Mouse (Mus musculus) adrenal gland, postnatal 14 days (tissue): ENCODE data around the gene Vmn1r236. TPM values are rescaled to one million over a fixed set of nuclear protein-coding genes. Genes with fewer than 3 reads are reported as not detected.

ENCODE experiments used
- DNase-seq: peaks from one replicate; pipeline ENCODE4 v3.0.0; 2021; ENCODE audit warnings: mixed read lengths
- long read RNA-seq, 2 experiments: library from polyadenylated mRNA; stranded (forward); transcript quantifications; one replicate each; pipeline ENCODE4 v2.0.0; 2021
- microRNA-seq, 2 experiments: library from miRNA; unstranded; fragments of <30 nt; microRNA quantifications; one replicate each; pipeline ENCODE4 v1.2.0; 2021
- total RNA-seq: library from RNA; stranded (reverse); gene quantifications from 2 replicates; pipeline ENCODE4 v1.2.3, GENCODE M21; 2021

The Vmn1r236 gene
- total RNA-seq, result not detected in 2 replicates
- long read RNA-seq, experiment 1, result 0 reads
- long read RNA-seq, experiment 2, result 0 reads

DNA sequence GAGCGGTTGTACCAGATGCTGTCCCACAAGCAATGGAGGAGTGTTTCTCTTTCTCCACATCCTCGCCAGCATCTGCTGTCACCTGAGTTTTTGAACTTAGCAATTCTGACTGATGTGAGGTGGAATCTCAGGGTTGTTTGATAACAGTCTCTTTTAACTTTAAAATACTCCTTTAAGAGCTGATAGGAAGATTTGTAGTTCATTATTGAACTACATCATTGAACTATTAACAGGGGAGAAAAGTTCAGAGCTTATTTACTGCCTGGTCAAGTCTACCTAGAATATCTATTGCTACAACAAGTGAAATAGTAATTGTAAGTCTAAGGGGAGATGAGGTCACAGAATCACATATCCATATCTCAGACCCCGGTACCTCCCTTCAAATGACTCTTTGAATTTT is at the start of gene Vmn1r236:
Gene Vmn1r236 (plus strand): TSS at position 301 of the 400 bp plus-strand sequence.
- no peak for DNase-seq

DNA sequence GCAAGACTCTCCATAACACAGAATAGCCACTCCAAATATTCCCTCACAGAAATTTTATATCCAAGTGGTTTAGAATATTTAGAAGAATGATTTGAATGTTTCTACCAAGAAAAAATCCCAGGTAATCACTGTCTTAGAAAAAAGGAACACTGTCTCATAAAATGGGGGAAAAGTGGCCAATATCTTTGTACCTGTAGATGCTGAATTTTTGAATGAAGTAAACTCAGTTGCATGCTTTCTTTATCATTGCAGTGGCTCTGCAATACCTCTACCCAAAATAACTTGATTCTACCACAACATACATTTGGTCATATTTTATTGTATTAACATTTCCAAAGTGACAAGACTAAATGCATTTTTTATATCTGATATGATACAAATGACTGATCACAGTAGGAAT is 26.6 kb upstream of the Vmn1r236 start, which contains the start of gene Vmn1r235:
Gene Vmn1r235 (plus strand): TSS at position 301 of the 400 bp plus-strand sequence.
- no peak for DNase-seq

DNA sequence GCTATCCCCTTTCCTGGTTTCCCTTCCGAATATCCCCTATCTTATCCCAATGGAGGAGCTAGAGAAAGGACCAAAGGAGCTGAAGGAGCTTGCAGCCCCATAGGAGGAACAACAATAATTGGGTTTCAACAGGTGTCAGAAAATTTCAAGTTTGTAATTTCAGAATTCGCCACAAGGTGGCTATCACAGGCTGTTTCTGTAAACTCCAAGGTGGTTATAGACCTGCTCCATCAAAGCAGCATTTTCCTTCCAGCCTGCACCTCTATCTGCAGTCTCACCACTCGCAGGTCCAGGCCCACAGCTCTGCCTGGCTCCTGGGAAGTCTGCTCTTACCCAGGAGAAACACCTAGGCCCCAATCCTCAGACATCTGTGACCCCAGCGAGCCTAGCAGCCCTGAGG is 10.6 kb upstream of the Vmn1r236 start:
- peak; percentile 22 for DNase-seq

DNA sequence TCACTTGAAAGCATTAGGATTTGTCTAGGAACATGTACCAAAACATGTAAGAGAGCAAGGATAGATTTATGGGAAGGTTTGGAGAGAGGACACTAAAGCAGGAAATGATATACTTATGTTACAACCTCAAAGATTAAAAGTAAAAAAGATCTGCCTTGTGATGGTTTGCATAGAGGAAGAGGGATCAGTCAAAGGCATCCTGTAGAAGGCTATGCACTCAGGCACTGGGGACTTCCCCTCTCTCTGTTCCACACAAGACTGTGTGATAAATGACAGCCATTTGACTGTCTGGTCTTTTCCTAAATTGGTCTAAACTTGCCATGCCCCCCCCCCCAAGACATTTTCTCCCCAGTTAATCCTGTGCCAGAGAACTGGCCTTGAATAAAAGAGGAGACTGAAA is 1.7 kb downstream of the Vmn1r236 start:
- no peak for DNase-seq

DNA sequence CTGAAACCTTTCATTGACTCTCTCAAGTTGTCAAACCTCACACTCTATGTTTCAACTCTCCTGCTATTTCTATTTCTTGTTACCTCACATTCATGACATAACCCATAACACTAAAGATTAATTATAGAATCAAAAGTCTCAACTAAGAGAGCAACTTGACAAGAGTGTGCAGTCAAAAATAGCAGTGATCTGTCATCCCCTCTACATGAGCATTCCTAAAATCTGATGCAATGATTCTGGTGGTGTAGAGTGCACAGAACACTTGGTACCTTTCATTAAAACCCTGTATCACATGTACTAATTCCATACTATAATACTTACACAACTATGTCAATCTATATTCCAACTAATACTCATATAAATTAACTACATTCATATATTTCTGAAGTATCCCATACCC is 7.0 kb downstream of the Vmn1r236 start:
- no peak for DNase-seq

DNA sequence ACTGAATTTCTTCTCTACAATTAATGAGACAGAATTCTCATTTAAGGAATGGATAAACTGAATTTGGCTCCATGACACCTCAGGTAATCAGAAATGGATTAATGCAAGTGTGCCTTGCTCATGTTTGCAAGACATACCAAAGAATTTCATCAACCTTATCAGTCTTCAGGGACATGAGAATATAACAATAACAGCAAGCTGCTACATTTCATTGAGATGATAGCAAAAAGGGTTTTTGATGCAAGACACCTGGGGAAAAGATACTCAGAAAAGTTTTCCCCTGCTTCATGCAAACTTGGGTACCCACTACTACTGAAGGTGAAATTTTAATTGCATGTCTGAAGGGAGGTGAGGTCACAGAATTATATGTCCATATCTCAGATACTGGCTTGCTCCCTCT is 28.8 kb downstream of the Vmn1r236 start, which contains the start of gene Vmn1r237:
Gene Vmn1r237 (plus strand): TSS at position 301 of the 400 bp plus-strand sequence.
- DNase-seq, result no peak

Small RNA genes within 50 kb of the gene (microRNA-seq; reads per million reads assigned to microRNA genes)
- gene Gm26384, result 0 reads per million in 2 experiments

Other genes starting within 250 kb of the Vmn1r236 start
- gene Vmn1r234, start 56.9 kb upstream of the Vmn1r236 start, total RNA-seq, result not detected in 2 replicates
- not detected in 2 replicates for gene Vmn1r235, start 26.5 kb upstream of the Vmn1r236 start, total RNA-seq
- not detected in 2 replicates for gene Vmn1r237, start 28.9 kb downstream of the Vmn1r236 start, total RNA-seq
- gene Zfp677, start 100.8 kb downstream of the Vmn1r236 start, total RNA-seq, result 3.1 and 4.1 TPM in 2 replicates
- 3.3 TPM in 2 replicates for gene Zfp54, start 140.3 kb downstream of the Vmn1r236 start, total RNA-seq
- 7.1 and 8.5 TPM in 2 replicates for gene Zfp51, start 167.4 kb downstream of the Vmn1r236 start, total RNA-seq
- 4.8 and 5.6 TPM in 2 replicates for gene Zfp53, start 206.1 kb downstream of the Vmn1r236 start, total RNA-seq